Mouse (Mus musculus) stomach, postnatal 0 days (tissue): ENCODE measurements around the gene Rasgef1b.

ENCODE experiments used
- CTCF ChIP-seq: IDR thresholded peaks from 2 replicates; pipeline ENCODE4 v1.5.1; 2016; ENCODE audit warnings: antibody characterized with exemption, low read depth, mild to moderate bottlenecking, moderate library complexity
- EP300 ChIP-seq: optimal IDR thresholded peaks from 2 replicates; pipeline ENCODE3; 2016; ENCODE audit warnings: antibody characterized with exemption

GRCm38 (mm10) chr5:99380166-99380565 lies 348.7 kb downstream of the Rasgef1b start:
- TF ChIP-seq CTCF: no peak
- no peak for TF ChIP-seq EP300
